Mouse (Mus musculus) retina, embryonic 14.5 days (tissue): Measurements from ENCODE around the gene Mss51.

Experiments used
- DNase-seq: peaks from one replicate; pipeline ENCODE4 v3.0.0-alpha.2; 2015; ENCODE audit warnings: low spot score

Gene Mss51

GRCm38 (mm10) chr14:20496603-20497002 lies at the start of gene Mss51:
Gene Mss51 (minus strand): TSS chr14:20496901.
- DNase-seq: no peak

- peak; percentile 93 for DNase-seq
These were observed 49.7 kb upstream of the Mss51 start, which contains the start of gene Ppp3cb for GRCm38 (mm10) chr14:20546415-20546814. Gene Ppp3cb (minus strand): TSS chr14:20546573.

- DNase-seq: peak; percentile 75
These were observed 49.0 kb upstream of the Mss51 start for GRCm38 (mm10) chr14:20545529-20546331.

- peak; percentile 2 for DNase-seq
These were observed 48.0 kb upstream of the Mss51 start for GRCm38 (mm10) chr14:20544467-20545411.

- DNase-seq: no peak
These were observed 32.9 kb upstream of the Mss51 start for GRCm38 (mm10) chr14:20529643-20530042.

- DNase-seq: no peak
These were observed 23.5 kb upstream of the Mss51 start for GRCm38 (mm10) chr14:20520179-20520578.

GRCm38 (mm10) chr14:20508424-20508823 lies 11.7 kb upstream of the Mss51 start:
- no peak for DNase-seq

- DNase-seq: no peak
These were observed 6.3 kb upstream of the Mss51 start for GRCm38 (mm10) chr14:20502966-20503365.

- DNase-seq: no peak
These were observed 3.3 kb upstream of the Mss51 start for GRCm38 (mm10) chr14:20499982-20500381.

- no peak for DNase-seq
These were observed 10.7 kb downstream of the Mss51 start for GRCm38 (mm10) chr14:20486031-20486430.

- DNase-seq: no peak
These were observed 14.5 kb downstream of the Mss51 start for GRCm38 (mm10) chr14:20482051-20482751.

- DNase-seq: peak; percentile 9
These were observed 15.5 kb downstream of the Mss51 start for GRCm38 (mm10) chr14:20481211-20481610.

- DNase-seq: no peak
These were observed 16.5 kb downstream of the Mss51 start for GRCm38 (mm10) chr14:20480195-20480579.

GRCm38 (mm10) chr14:20479291-20480194 lies 17.2 kb downstream of the Mss51 start, which contains the start of gene Anxa7:
Gene Anxa7 (minus strand): TSS chr14:20480133.
- DNase-seq: peak; percentile 62

GRCm38 (mm10) chr14:20478801-20479200 lies 17.9 kb downstream of the Mss51 start:
- DNase-seq: no peak

GRCm38 (mm10) chr14:20478385-20478784 lies 18.3 kb downstream of the Mss51 start:
- no peak for DNase-seq

GRCm38 (mm10) chr14:20477261-20478025 lies 19.3 kb downstream of the Mss51 start:
- no peak for DNase-seq

GRCm38 (mm10) chr14:20460216-20460615 lies 36.5 kb downstream of the Mss51 start:
- DNase-seq: no peak

GRCm38 (mm10) chr14:20458378-20458777 lies 38.3 kb downstream of the Mss51 start:
- no peak for DNase-seq

- DNase-seq: no peak
These were observed 43.8 kb downstream of the Mss51 start for GRCm38 (mm10) chr14:20452929-20453328.
